Mouse (Mus musculus) forebrain, embryonic 16.5 days (tissue): ENCODE measurements around the gene Med27. TPM values are rescaled to one million over a fixed set of nuclear protein-coding genes. Genes with fewer than 3 reads are reported as not detected.
A peak's percentile ranks its signal among the peaks of the same experiment; 100 is the strongest.

Source experiments
- ATAC-seq: fragments of 200-750 bp; cut with Nextera tagmentation; 2 replicates; pipeline ENCODE4 v1.8.0; 2017; ENCODE audit warnings: mild to moderate bottlenecking, moderate library complexity
- H3K27ac ChIP-seq: fragments of 300-500 bp; sonication (generic); 2 replicates; pipeline ENCODE4 v1.5.1; 2014; ENCODE audit warnings: low read length, control low read depth
- H3K27me3 ChIP-seq: fragments of 300-500 bp; sonication (generic); replicated peaks from 2 replicates; pipeline ENCODE4 v1.6.1; 2014; ENCODE audit warnings: low read length; ENCODE audit not compliant: control insufficient read depth, insufficient read depth
- H3K36me3 ChIP-seq: fragments of 300-500 bp; sonication (generic); 2 replicates; pipeline ENCODE4 v1.6.1; 2014; ENCODE audit not compliant: control insufficient read depth, insufficient read depth
- H3K4me1 ChIP-seq: fragments of 300-500 bp; sonication (generic); replicated peaks from 2 replicates; pipeline ENCODE4 v1.6.1; 2014; ENCODE audit warnings: low read length; ENCODE audit not compliant: control insufficient read depth, insufficient read depth
- H3K4me2 ChIP-seq: fragments of 300-500 bp; sonication (generic); 2 replicates; pipeline ENCODE4 v1.6.1; 2014; ENCODE audit warnings: mild to moderate bottlenecking, low read length, control low read depth
- H3K4me3 ChIP-seq: fragments of 300-500 bp; sonication (generic); replicated peaks from 2 replicates; pipeline ENCODE4 v1.5.1; 2014; ENCODE audit warnings: mild to moderate bottlenecking, low read length, control low read depth
- H3K9ac ChIP-seq: fragments of 300-500 bp; sonication (generic); replicated peaks from 2 replicates; pipeline ENCODE4 v1.6.1; 2014; ENCODE audit warnings: low read depth, low read length, control low read depth
- H3K9me3 ChIP-seq: fragments of 300-500 bp; sonication (generic); 2 replicates; pipeline ENCODE4 v1.6.1; 2016; ENCODE audit warnings: low read length; ENCODE audit not compliant: control insufficient read depth
- WGBS: fragments of 180-500 bp; shearing (Covaris S2); extraction: QIAGEN DNeasy Blood & Tissue Kit; methylation state at CpG from one replicate; pipeline ENCODE4 v1.1.7; 2014; 5-methylcytosine and 5-hydroxymethylcytosine counted together
- polyA plus RNA-seq: library from polyadenylated mRNA; unstranded; fragments of >200 nt; fragmentation: Nextera tagmentation; extraction: Ambion mirVana; gene quantifications from 2 replicates; pipeline ENCODE4 v1.2.1, GENCODE M21; 2015

The Med27 gene
- polyA plus RNA-seq, 1 experiment from 2014 or later: 95.3 TPM

GRCm38 (mm10) chr2:29437861-29438529 is 91.4 kb downstream of the Med27 start:
- no peaks in the 10 kb centered on the region for H3K36me3 ChIP-seq
- H3K9me3 ChIP-seq: no peaks in the 10 kb centered on the region
- no peak overlapping the region for H3K9ac ChIP-seq
- ATAC-seq: no peak
- H3K4me2 ChIP-seq: no peak overlapping the region
- no peak overlapping the region for H3K4me3 ChIP-seq
- 84% methylated on average over 4 of the region's 4 CpGs for WGBS
- H3K4me1 ChIP-seq: peaks cover 30% of the 10 kb centered on the region
- no peak overlapping the region for H3K27ac ChIP-seq
- H3K27me3 ChIP-seq: no peaks in the 10 kb centered on the region

GRCm38 (mm10) chr2:29438530-29438862 is 91.9 kb downstream of the Med27 start:
- H3K4me2 ChIP-seq: no peak overlapping the region
- no peak overlapping the region for H3K4me3 ChIP-seq
- H3K9ac ChIP-seq: no peak overlapping the region
- 88% methylated on average over 5 of the region's 5 CpGs for WGBS
- no peaks in the 10 kb centered on the region for H3K9me3 ChIP-seq
- H3K36me3 ChIP-seq: no peaks in the 10 kb centered on the region
- peaks cover 32% of the 10 kb centered on the region for H3K4me1 ChIP-seq
- no peak for ATAC-seq
- no peaks in the 10 kb centered on the region for H3K27me3 ChIP-seq
- H3K27ac ChIP-seq: no peak overlapping the region

GRCm38 (mm10) chr2:29438986-29439385 is 92.4 kb downstream of the Med27 start:
- Histone ChIP-seq H3K9ac (no peak overlapping the region), H3K4me3 (no peak overlapping the region), H3K4me2 (no peak overlapping the region), H3K9me3 (no peaks in the 10 kb centered on the region), H3K4me1 (peaks cover 37% of the 10 kb centered on the region), H3K27ac (no peak overlapping the region; the same call in 1 of the 2 replicates), H3K27me3 (no peaks in the 10 kb centered on the region), H3K36me3 (no peaks in the 10 kb centered on the region)
- WGBS: 65% methylated on average over 1 of the region's 1 CpGs
- no peak for ATAC-seq

GRCm38 (mm10) chr2:29439396-29439795 is 92.8 kb downstream of the Med27 start:
- Histone ChIP-seq H3K4me3 (no peak overlapping the region), H3K36me3 (no peaks in the 10 kb centered on the region), H3K4me1 (peaks cover 41% of the 10 kb centered on the region), H3K9ac (no peak overlapping the region), H3K4me2 (no peak overlapping the region), H3K9me3 (no peaks in the 10 kb centered on the region), H3K27me3 (no peaks in the 10 kb centered on the region), H3K27ac (peak overlapping the region; percentile 19; the same call in 1 of the 2 replicates)
- WGBS: 30% methylated on average over 7 of the region's 7 CpGs
- peak; percentile 24; the same call in 1 of the 2 replicates for ATAC-seq

GRCm38 (mm10) chr2:29439857-29440502 is 93.4 kb downstream of the Med27 start:
- no peaks in the 10 kb centered on the region for H3K36me3 ChIP-seq
- H3K27ac ChIP-seq: peak overlapping the region; percentile 65; the same call in 1 of the 2 replicates
- no peaks in the 10 kb centered on the region for H3K9me3 ChIP-seq
- H3K4me1 ChIP-seq: peaks cover 44% of the 10 kb centered on the region
- H3K4me2 ChIP-seq: no peak overlapping the region
- H3K4me3 ChIP-seq: no peak overlapping the region
- 7% methylated on average over 7 of the region's 7 CpGs for WGBS
- peak; percentile 62; the same call in 1 of the 2 replicates for ATAC-seq
- no peak overlapping the region for H3K9ac ChIP-seq
- no peaks in the 10 kb centered on the region for H3K27me3 ChIP-seq

- H3K36me3 ChIP-seq: no peaks in the 10 kb centered on the region
- no peak overlapping the region for H3K27ac ChIP-seq
- no peak overlapping the region for H3K4me3 ChIP-seq
- no peak overlapping the region for H3K4me2 ChIP-seq
- no peaks in the 10 kb centered on the region for H3K27me3 ChIP-seq
- no peak for ATAC-seq
- H3K9ac ChIP-seq: no peak overlapping the region
- H3K4me1 ChIP-seq: peaks cover 44% of the 10 kb centered on the region
- H3K9me3 ChIP-seq: no peaks in the 10 kb centered on the region
These were observed 95.7 kb downstream of the Med27 start for GRCm38 (mm10) chr2:29442275-29442674.

GRCm38 (mm10) chr2:29443626-29444217 is 97.1 kb downstream of the Med27 start:
- H3K36me3 ChIP-seq: no peaks in the 10 kb centered on the region
- H3K4me2 ChIP-seq: no peak overlapping the region
- no peak for ATAC-seq
- H3K9me3 ChIP-seq: no peaks in the 10 kb centered on the region
- H3K4me3 ChIP-seq: no peak overlapping the region
- H3K4me1 ChIP-seq: peaks cover 48% of the 10 kb centered on the region
- no peaks in the 10 kb centered on the region for H3K27me3 ChIP-seq
- H3K27ac ChIP-seq: peak overlapping the region; percentile 37
- H3K9ac ChIP-seq: no peak overlapping the region
- 35% methylated on average over 2 of the region's 2 CpGs for WGBS

GRCm38 (mm10) chr2:29448476-29449002 is 101.9 kb downstream of the Med27 start:
- Histone ChIP-seq H3K27me3 (no peaks in the 10 kb centered on the region), H3K9ac (no peak overlapping the region), H3K9me3 (no peaks in the 10 kb centered on the region), H3K4me2 (no peak overlapping the region), H3K4me1 (peaks cover 49% of the 10 kb centered on the region), H3K36me3 (no peaks in the 10 kb centered on the region), H3K4me3 (no peak overlapping the region), H3K27ac (peak overlapping the region; percentile 68)
- ATAC-seq: peak; percentile 75
- 21% methylated on average over 7 of the region's 7 CpGs for WGBS

- no peak overlapping the region for H3K4me2 ChIP-seq
- H3K27ac ChIP-seq: no peak overlapping the region
- no peaks in the 10 kb centered on the region for H3K36me3 ChIP-seq
- no peak overlapping the region for H3K4me3 ChIP-seq
- 50% methylated on average over 14 of the region's 14 CpGs for WGBS
- no peaks in the 10 kb centered on the region for H3K27me3 ChIP-seq
- ATAC-seq: peak; percentile 64
- H3K9me3 ChIP-seq: no peaks in the 10 kb centered on the region
- H3K4me1 ChIP-seq: peaks cover 47% of the 10 kb centered on the region
- H3K9ac ChIP-seq: no peak overlapping the region
These were observed 104.9 kb downstream of the Med27 start for GRCm38 (mm10) chr2:29451368-29451999.
